18 mouse cellular contexts compared by ENCODE assay signal in genomic region chr11:98332186-98332585, GRCm38 (mm10). TPM values are rescaled to one million over a fixed set of nuclear protein-coding genes. Genes with fewer than 3 reads are reported as not detected.
"Had no signal": no experiment of that assay in that cellular context is flagged by ENCODE, and none has a peak within 500 bp of the region (broad histone marks: within the 10 kb centered on the region; RNA-seq: fewer than 3 reads in every experiment).

No protein-coding gene starts in this region.

- H3K4me2 ChIP-seq: limb, embryonic 12.5 days; lung, embryonic 14.5 days; midbrain, embryonic 12.5 days had no signal

- H3K36me3 ChIP-seq: limb, embryonic 12.5 days; midbrain, embryonic 12.5 days had no signal

- H3K9ac ChIP-seq: limb, embryonic 12.5 days; liver, embryonic 14.5 days; lung, embryonic 14.5 days; midbrain, embryonic 12.5 days had no signal

- ATAC-seq: midbrain, embryonic 16.5 days had no signal

- H3K9me3 ChIP-seq: limb, embryonic 12.5 days; megakaryocyte, embryonic 14.5 days; midbrain, embryonic 12.5 days had no signal

- H3K27ac ChIP-seq: kidney, postnatal 0 days; limb, embryonic 12.5 days; liver, embryonic 14.5 days; macrophage; midbrain, embryonic 12.5 days had no signal

- DNase-seq: kidney, adult 9 months; kidney, postnatal 36 days; liver; lung, embryonic 14.5 days; lung, postnatal 14 days; right cerebral cortex, adult 18-20 months; right cerebral cortex, postnatal 25 days; thymus, postnatal 4 days had no signal

- H3K4me3 ChIP-seq: limb, embryonic 12.5 days; megakaryocyte, embryonic 14.5 days; midbrain, embryonic 12.5 days had no signal

RNA-seq across cellular contexts. Expression of gene Neurod2, which starts 2.7 kb away (rescaled TPM):
- polyA plus RNA-seq: kidney, postnatal 0 days; liver, embryonic 14.5 days; lung, embryonic 14.5 days; macrophage; stomach, embryonic 16.5 days had no signal

RNA-seq across cellular contexts. Expression of gene Ppp1r1b, which starts 16.0 kb away (rescaled TPM):
- polyA plus RNA-seq: macrophage had no signal

RNA-seq across cellular contexts. Expression of gene Tcap, which starts 51.4 kb away (rescaled TPM):
- polyA plus RNA-seq: lung, embryonic 14.5 days; midbrain, embryonic 16.5 days had no signal

RNA-seq across cellular contexts. Expression of gene Pnmt, which starts 54.1 kb away (rescaled TPM):
- total RNA-seq: layer of hippocampus, postnatal 10 days had no signal
- polyA plus RNA-seq: liver, embryonic 14.5 days; lung, embryonic 14.5 days; macrophage; small intestine, adult 2 months had no signal
